Mouse (Mus musculus): ENCODE results near the gene Pttg1ip.

Gene Pttg1ip

DNA sequence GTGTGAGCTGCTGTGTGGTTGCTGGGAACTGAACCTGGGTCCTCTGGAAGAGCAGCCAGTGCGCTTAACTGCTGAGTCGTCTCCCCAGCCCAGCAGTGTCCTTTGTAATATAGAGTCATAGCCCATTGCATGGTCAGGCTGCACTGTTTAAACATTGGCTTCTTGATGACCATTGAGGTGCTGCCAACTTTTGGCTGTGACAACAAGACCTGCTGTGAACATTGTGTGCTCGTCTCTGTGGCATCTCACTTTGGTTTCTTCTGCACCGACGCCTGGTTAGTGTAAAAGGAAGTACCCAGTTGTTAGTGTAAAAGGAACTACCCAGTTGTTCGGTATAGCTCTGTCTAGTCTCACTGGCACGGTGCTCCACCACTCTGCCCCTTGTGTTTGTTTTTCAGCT lies 45.1 kb downstream of the Pttg1ip start:
- in situ Hi-C loops (cut with MboI; ENCODE audit: unreplicated experiment in 2 of 2): loop anchor here (5.0 to 25.0 kb wide), 5 partner anchors 109 to 536 kb away; partner anchors contain the start of genes 1810043G02Rik (in 1 of the 2), D10Jhu81e (in 1 of the 2), Fam207a (in 1 of the 2) and Trpm2 (in 1 of the 2)

- in situ Hi-C loops (cut with MboI; ENCODE audit: unreplicated experiment in 2 of 2): loop anchor here (5.0 to 25.0 kb wide), 5 partner anchors 110 to 535 kb away; partner anchors contain the start of genes 1810043G02Rik (in 1 of the 2), D10Jhu81e (in 1 of the 2), Fam207a (in 1 of the 2) and Trpm2 (in 1 of the 2)
Observed at GRCm38 (mm10) chr10:77627497-77627896, 46.0 kb downstream of the Pttg1ip start.

- in situ Hi-C loops (cut with MboI; ENCODE audit: unreplicated experiment in 2 of 2): loop anchor here (5.0 to 25.0 kb wide), 5 partner anchors 112 to 533 kb away; partner anchors contain the start of genes 1810043G02Rik (in 1 of the 2), D10Jhu81e (in 1 of the 2), Fam207a (in 1 of the 2) and Trpm2 (in 1 of the 2)
Observed at GRCm38 (mm10) chr10:77629163-77629562, 47.6 kb downstream of the Pttg1ip start.

DNA sequence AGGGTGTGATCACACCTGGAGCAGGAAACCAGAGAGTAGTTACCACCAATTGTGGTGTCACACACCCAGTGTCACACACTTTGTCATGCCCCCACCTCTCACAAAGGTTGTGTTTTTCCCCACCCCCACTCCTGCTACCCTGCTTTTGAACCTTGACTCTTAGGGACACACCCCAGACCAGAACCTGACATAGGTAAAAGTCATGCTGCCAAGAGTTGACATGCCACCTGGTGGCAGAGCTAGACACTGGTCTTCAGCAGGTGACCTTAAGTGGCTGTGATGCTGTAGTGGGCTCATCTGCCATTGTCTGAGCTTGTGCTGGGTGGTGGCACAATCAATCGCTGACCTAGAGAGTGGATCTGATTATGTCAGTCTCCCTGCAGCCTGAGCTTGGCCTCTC lies 48.5 kb downstream of the Pttg1ip start:
- in situ Hi-C loops (cut with MboI; ENCODE audit: unreplicated experiment in 2 of 2): loop anchor here (5.0 to 25.0 kb wide), 7 partner anchors 57 to 532 kb away; partner anchors contain the start of genes Gm18596 (in 2 of the 2), 1810043G02Rik (in 1 of the 2), D10Jhu81e (in 1 of the 2) and Fam207a (in 1 of the 2)

DNA sequence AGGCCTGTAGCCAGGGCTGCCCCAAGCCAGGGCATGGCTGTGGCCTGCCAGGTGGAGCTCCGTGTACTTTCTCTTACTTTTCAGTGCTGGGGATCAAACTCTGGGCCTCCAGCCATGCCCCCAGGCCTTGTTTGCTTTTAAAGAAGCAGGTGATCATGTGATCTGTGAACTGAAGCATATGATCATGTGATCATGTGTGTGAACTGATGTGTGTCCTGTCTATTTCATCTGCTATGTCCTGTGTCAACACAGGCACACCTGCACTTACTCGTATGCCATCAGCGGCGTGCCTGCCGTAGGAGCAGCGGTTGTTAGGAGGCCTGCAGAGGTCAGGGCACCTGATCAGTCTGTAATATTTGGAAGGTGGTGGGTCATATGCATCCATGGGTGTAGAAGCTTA lies 52.5 kb downstream of the Pttg1ip start:
- in situ Hi-C loops (cut with MboI; ENCODE audit: unreplicated experiment in 2 of 2): loop anchor here (5.0 to 25.0 kb wide), 3 partner anchors 53 to 528 kb away; partner anchors contain the start of genes Gm18596 (in 2 of the 2), D10Jhu81e (in 1 of the 2) and Tspear (in 1 of the 2)

- in situ Hi-C loops (cut with MboI; ENCODE audit: unreplicated experiment in 2 of 2): loop anchor here (5.0 to 25.0 kb wide), 3 partner anchors 53 to 528 kb away; partner anchors contain the start of genes Gm18596 (in 2 of the 2), D10Jhu81e (in 1 of the 2) and Tspear (in 1 of the 2)
Observed at GRCm38 (mm10) chr10:77634452-77635231, 53.1 kb downstream of the Pttg1ip start.

- in situ Hi-C loops (cut with MboI; ENCODE audit: unreplicated experiment in 2 of 2): loop anchor here (10.0 to 25.0 kb wide), 2 partner anchors 108 to 526 kb away; partner anchors contain the start of genes Gm18596 (in 2 of the 2) and D10Jhu81e (in 1 of the 2)
Observed at GRCm38 (mm10) chr10:77636234-77636922, 54.9 kb downstream of the Pttg1ip start.

GRCm38 (mm10) chr10:77638956-77639355 lies 57.4 kb downstream of the Pttg1ip start:
- in situ Hi-C loops (cut with MboI; ENCODE audit: unreplicated experiment in 2 of 2): loop anchor here (10.0 to 25.0 kb wide), 2 partner anchors 106 to 523 kb away; partner anchors contain the start of genes Gm18596 (in 2 of the 2) and D10Jhu81e (in 1 of the 2)

DNA sequence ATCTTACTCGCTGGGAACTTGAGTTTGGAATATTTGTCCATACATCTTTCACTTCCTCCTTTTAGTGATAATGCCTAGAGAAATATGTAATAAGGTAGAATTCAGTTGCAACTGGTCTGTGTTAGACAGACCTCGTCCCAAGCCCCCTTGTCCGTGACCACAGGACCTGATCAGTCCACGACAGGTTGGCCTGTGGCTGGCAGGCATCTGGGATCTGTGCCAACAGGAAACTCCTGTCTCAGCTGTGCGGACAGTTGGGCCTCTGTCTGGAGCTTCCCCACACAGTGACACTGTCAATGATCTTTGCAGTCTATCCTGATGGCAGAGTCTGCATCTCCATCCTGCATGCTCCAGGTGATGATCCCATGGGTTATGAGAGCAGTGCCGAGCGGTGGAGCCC lies 61.6 kb downstream of the Pttg1ip start:
- in situ Hi-C loops (cut with MboI; ENCODE audit: unreplicated experiment in 2 of 2): loop anchor here in 1 of 2 experiments (5.0 to 25.0 kb wide), 2 partner anchors 34 to 519 kb away; partner anchors contain the start of gene D10Jhu81e

GRCm38 (mm10) chr10:77645571-77645970 lies 64.1 kb downstream of the Pttg1ip start:
- in situ Hi-C loops (cut with MboI; ENCODE audit: unreplicated experiment in 2 of 2): loop anchor here in 1 of 2 experiments (25.0 kb wide), 1 partner anchor 517 kb away; the partner anchor contains the start of gene D10Jhu81e

DNA sequence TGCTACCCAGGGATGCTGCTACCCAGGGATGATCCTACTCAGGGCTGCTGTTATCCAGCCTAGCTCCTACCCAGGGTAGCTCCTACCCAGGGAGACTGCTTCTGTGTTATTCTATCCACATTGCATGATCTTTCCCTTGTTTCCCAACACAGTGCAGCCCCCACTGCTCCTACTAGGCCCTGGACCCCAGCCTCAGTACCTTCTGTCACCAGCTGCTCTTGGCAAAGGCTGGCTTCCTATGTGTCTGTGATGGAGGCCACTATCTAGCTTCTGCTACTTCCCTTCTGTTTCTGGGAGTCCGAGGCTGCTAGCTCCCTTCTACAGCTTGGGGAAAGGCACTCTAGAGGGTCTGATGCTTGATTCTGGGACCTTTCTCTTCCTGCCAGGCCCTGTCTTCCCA lies 65.9 kb downstream of the Pttg1ip start:
- in situ Hi-C loops (cut with MboI; ENCODE audit: unreplicated experiment in 2 of 2): loop anchor here in 1 of 2 experiments (25.0 kb wide), 1 partner anchor 515 kb away; the partner anchor contains the start of gene D10Jhu81e

- in situ Hi-C loops (cut with MboI; ENCODE audit: unreplicated experiment in 2 of 2): loop anchor here in 1 of 2 experiments (25.0 kb wide), 1 partner anchor 514 kb away; the partner anchor contains the start of gene D10Jhu81e
Observed at GRCm38 (mm10) chr10:77647901-77648300, 66.4 kb downstream of the Pttg1ip start.
